Mouse (Mus musculus) brown adipose tissue, adult 24 weeks (tissue): ENCODE data around the gene Hsd17b7. TPM values are rescaled to one million over a fixed set of nuclear protein-coding genes. Genes with fewer than 3 reads are reported as not detected.

Experiments
- H3K27ac ChIP-seq: fragments of 200-500 bp; replicated peaks from 2 replicates; pipeline ENCODE4 v1.5.1; 2012; ENCODE audit warnings: low read depth, mild to moderate bottlenecking, low read length
- H3K4me1 ChIP-seq: fragments of 200-500 bp; 2 replicates; pipeline ENCODE4 v1.6.1; 2012; ENCODE audit warnings: low read length, mixed read lengths; ENCODE audit not compliant: control insufficient read depth, insufficient read depth, insufficient read length
- H3K4me3 ChIP-seq: fragments of 200-500 bp; 2 replicates; pipeline ENCODE4 v1.5.1; 2012; ENCODE audit warnings: low read depth, mild to moderate bottlenecking, low read length, moderate library complexity; ENCODE audit not compliant: insufficient read depth
- polyA plus RNA-seq: library from polyadenylated mRNA; stranded (reverse); fragments of >200 nt; gene quantifications from 2 replicates; pipeline ENCODE4 v1.2.4, GENCODE M21; 2012; ENCODE audit not compliant: missing spikeins, insufficient read depth, insufficient read length

The Hsd17b7 gene
- polyA plus RNA-seq, 1 experiment = 5.5 TPM

- no peak overlapping the region for H3K4me3 ChIP-seq
- H3K4me1 ChIP-seq = no peaks in the 10 kb centered on the region
- H3K27ac ChIP-seq = no peak overlapping the region
Observed at GRCm38 (mm10) chr1:169919211-169919610, 49.8 kb downstream of the Hsd17b7 start.

DNA sequence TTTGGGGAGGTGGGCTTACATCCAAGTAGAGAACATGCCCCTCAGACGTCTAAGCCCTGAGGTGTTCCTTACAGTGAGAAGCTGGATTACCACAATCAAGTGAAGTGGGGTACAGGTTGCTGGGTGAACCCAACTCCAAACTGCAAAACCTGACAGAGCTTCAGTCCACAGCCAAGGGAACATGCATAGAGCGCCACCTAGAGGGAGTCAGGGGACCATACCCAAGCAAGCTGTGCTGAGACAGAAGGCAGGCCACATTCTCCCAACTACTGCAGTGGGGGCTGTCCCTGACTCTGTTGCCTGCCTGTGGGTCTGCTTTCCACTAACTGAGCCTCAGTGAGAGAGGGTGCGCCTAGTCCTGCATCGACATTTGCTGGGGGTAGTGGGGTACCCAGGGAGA lies 51.0 kb downstream of the Hsd17b7 start:
- Histone ChIP-seq H3K4me1 (no peaks in the 10 kb centered on the region), H3K4me3 (no peak overlapping the region), H3K27ac (no peak overlapping the region)

GRCm38 (mm10) chr1:169917115-169917796 lies 51.8 kb downstream of the Hsd17b7 start:
- Histone ChIP-seq H3K4me1 (no peaks in the 10 kb centered on the region), H3K27ac (no peak overlapping the region), H3K4me3 (no peak overlapping the region)

DNA sequence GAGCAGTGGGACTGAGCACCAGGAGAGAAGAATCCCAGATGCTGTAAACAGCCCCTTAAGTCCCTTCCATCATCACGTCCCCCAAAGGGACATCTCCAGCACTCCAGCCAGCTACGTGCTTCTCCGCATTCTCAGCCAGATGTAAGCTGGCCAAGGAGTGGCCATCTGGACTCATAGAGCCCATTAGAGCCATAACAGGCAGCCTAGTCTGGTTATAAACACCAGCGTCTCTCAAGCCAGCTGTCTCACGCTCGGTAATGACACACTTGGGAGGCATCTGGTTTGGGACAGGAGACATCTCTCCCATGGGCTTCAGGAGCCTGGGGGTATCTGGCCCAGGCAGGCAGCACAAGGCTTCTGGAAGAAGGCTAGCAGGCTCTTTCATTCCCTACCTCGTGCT lies 52.4 kb downstream of the Hsd17b7 start:
- Histone ChIP-seq H3K27ac (no peak overlapping the region), H3K4me3 (no peak overlapping the region), H3K4me1 (no peaks in the 10 kb centered on the region)

DNA sequence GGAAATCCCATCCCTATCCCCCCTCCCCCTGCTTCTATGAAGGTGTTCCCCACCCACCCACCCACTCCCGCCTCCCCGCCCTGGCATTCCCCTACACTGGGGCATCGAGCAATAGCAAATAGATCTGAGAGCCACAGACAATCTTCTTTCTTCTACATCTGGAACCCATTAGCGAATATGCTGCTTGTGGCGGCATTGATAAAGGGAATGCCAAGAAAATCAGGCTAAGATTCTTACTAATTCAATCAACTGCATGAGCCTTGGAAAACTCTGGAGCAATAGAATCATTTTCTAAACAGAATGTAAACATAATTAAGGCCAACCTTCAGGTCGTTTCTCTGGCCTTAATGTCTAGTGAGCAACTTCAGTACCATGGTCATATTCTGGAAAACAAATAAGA lies 57.5 kb downstream of the Hsd17b7 start:
- no peaks in the 10 kb centered on the region for H3K4me1 ChIP-seq
- H3K27ac ChIP-seq = no peak overlapping the region
- H3K4me3 ChIP-seq = no peak overlapping the region

GRCm38 (mm10) chr1:169910751-169911150 lies 58.3 kb downstream of the Hsd17b7 start:
- Histone ChIP-seq H3K27ac (no peak overlapping the region), H3K4me3 (no peak overlapping the region), H3K4me1 (no peaks in the 10 kb centered on the region)

DNA sequence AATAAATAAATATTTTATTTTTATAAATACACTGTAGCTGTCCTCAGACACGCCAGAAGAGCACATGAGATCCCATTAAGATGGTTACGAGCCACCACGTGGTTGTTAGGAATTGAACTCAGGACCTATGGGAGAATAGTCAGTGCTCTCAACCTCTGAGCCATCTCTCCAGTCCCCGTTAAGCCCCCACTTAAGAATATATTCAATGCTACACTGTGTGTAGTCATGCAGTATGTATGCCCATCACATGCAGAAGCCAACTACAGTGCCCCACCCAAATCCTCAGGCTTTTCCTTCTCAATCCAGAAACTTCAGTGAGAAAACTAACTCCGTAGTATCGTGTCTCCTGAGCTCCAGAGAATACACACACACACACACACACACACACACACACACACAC lies 59.4 kb downstream of the Hsd17b7 start:
- Histone ChIP-seq H3K4me3 (no peak overlapping the region), H3K4me1 (no peaks in the 10 kb centered on the region), H3K27ac (no peak overlapping the region)

GRCm38 (mm10) chr1:169909163-169909562 lies 59.9 kb downstream of the Hsd17b7 start:
- Histone ChIP-seq H3K4me3 (no peak overlapping the region), H3K4me1 (no peaks in the 10 kb centered on the region)

DNA sequence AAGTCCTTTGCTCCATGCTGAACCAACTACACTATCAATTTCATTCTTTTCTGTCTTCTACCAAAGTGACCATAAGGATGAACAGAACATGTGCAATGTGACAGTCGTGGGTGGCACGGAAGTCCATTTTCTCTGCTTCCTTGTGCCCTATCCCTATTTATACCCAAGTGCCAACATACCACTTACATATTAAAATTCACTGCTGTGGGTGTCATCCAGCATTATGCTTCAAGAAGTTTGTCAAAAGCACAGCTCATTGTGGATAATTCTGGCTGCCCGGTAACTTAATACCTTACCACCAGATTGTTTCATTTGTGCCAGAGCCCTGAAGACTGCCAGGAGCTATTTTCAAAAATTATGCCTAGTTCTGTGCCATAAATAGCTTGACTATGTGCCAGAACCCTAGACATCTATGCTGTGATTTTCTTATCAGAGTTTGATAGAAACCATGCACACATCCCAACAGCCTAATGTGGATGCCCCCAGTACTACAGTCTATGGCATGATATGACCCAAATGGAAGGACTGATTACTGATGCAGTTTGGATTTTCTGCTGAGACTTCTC lies 68.2 kb downstream of the Hsd17b7 start:
- Histone ChIP-seq H3K4me1 (no peaks in the 10 kb centered on the region), H3K4me3 (no peak overlapping the region), H3K27ac (no peak overlapping the region)

More at GRCm38 (mm10) chr1:169909163-169909562, 59.9 kb downstream of the Hsd17b7 start:
- H3K27ac ChIP-seq = no peak overlapping the region

Other genes starting within 250 kb of the Hsd17b7 start
- gene Rgs4, start 221.6 kb downstream of the Hsd17b7 start, polyA plus RNA-seq = 4.9 and 7.3 TPM in 2 replicates
- gene Ccdc190, start 40.6 kb downstream of the Hsd17b7 start, polyA plus RNA-seq = not detected in 2 replicates
- gene Ddr2, start 141.5 kb upstream of the Hsd17b7 start, polyA plus RNA-seq = 10.9 and 15.5 TPM in 2 replicates
- gene Uap1, start 205.7 kb upstream of the Hsd17b7 start, polyA plus RNA-seq = 54.8 and 58.0 TPM in 2 replicates
- gene Uhmk1, start 246.2 kb upstream of the Hsd17b7 start, polyA plus RNA-seq = 32.6 and 42.6 TPM in 2 replicates